Mouse (Mus musculus): ENCODE results near the gene Rbm47. TPM values are rescaled to one million over a fixed set of nuclear protein-coding genes. Genes with fewer than 3 reads are reported as not detected.

Rbm47 gene
- total RNA-seq, 2 experiments from 2014 or later = 2.7 to 2.8 TPM

GRCm38 (mm10) chr5:66090037-66090436, 82.9 kb downstream of the Rbm47 start:
- intact Hi-C loops (cut with DNase I) = no loop called here
- DNase-seq = peak in 1 of 2 experiments; percentile 30

- no peak for DNase-seq
- intact Hi-C loops (cut with DNase I) = no loop called here
These were observed 83.3 kb downstream of the Rbm47 start for GRCm38 (mm10) chr5:66089600-66089999.

GRCm38 (mm10) chr5:66088902-66089295, 84.0 kb downstream of the Rbm47 start:
- no peak for DNase-seq
- intact Hi-C loops (cut with DNase I) = no loop called here

GRCm38 (mm10) chr5:66088247-66088901, 84.5 kb downstream of the Rbm47 start:
- DNase-seq = no peak

GRCm38 (mm10) chr5:66086952-66087351, 86.0 kb downstream of the Rbm47 start:
- intact Hi-C loops (cut with DNase I) = no loop called here
- DNase-seq = no peak

More at GRCm38 (mm10) chr5:66088247-66088901, 84.5 kb downstream of the Rbm47 start:
- intact Hi-C loops (cut with DNase I) = no loop called here

- DNase-seq = no peak
- intact Hi-C loops (cut with DNase I) = no loop called here
These were observed 86.6 kb downstream of the Rbm47 start for GRCm38 (mm10) chr5:66086304-66086703.

- no peak for DNase-seq
- intact Hi-C loops (cut with DNase I) = no loop called here
These were observed 87.4 kb downstream of the Rbm47 start for GRCm38 (mm10) chr5:66085478-66085877.

- intact Hi-C loops (cut with DNase I) = no loop called here
- DNase-seq = no peak
These were observed 88.4 kb downstream of the Rbm47 start for GRCm38 (mm10) chr5:66084541-66084940.

GRCm38 (mm10) chr5:66083350-66083749, 89.6 kb downstream of the Rbm47 start:
- DNase-seq = peak; percentile 47 to 70
- intact Hi-C loops (cut with DNase I) = no loop called here

- intact Hi-C loops (cut with DNase I) = no loop called here
- DNase-seq = no peak
These were observed 90.7 kb downstream of the Rbm47 start for GRCm38 (mm10) chr5:66082229-66082572.

- no peak for DNase-seq
- intact Hi-C loops (cut with DNase I) = no loop called here
These were observed 91.3 kb downstream of the Rbm47 start for GRCm38 (mm10) chr5:66081443-66082228.

GRCm38 (mm10) chr5:66080529-66081220, 92.2 kb downstream of the Rbm47 start:
- intact Hi-C loops (cut with DNase I) = no loop called here
- DNase-seq = no peak

- intact Hi-C loops (cut with DNase I) = no loop called here
- DNase-seq = no peak
These were observed 93.3 kb downstream of the Rbm47 start for GRCm38 (mm10) chr5:66079358-66080179.

GRCm38 (mm10) chr5:66078491-66079012, 94.4 kb downstream of the Rbm47 start:
- intact Hi-C loops (cut with DNase I) = no loop called here
- no peak for DNase-seq

GRCm38 (mm10) chr5:66077416-66077815, 95.5 kb downstream of the Rbm47 start:
- intact Hi-C loops (cut with DNase I) = no loop called here
- DNase-seq = peak; percentile 68 to 70

GRCm38 (mm10) chr5:66076685-66077301, 96.1 kb downstream of the Rbm47 start:
- intact Hi-C loops (cut with DNase I) = no loop called here
- no peak for DNase-seq

GRCm38 (mm10) chr5:66075906-66076305, 97.0 kb downstream of the Rbm47 start:
- DNase-seq = no peak
- intact Hi-C loops (cut with DNase I) = no loop called here

- intact Hi-C loops (cut with DNase I) = no loop called here
- DNase-seq = peak in 1 of 2 experiments; percentile 25
These were observed 97.9 kb downstream of the Rbm47 start for GRCm38 (mm10) chr5:66075032-66075488.

- DNase-seq = no peak
- intact Hi-C loops (cut with DNase I) = no loop called here
These were observed 98.7 kb downstream of the Rbm47 start for GRCm38 (mm10) chr5:66074235-66074634.

All from heart, postnatal 14 days (tissue).